Comparison of ENCODE assay signal across 8 mouse cellular contexts in the genomic region with DNA sequence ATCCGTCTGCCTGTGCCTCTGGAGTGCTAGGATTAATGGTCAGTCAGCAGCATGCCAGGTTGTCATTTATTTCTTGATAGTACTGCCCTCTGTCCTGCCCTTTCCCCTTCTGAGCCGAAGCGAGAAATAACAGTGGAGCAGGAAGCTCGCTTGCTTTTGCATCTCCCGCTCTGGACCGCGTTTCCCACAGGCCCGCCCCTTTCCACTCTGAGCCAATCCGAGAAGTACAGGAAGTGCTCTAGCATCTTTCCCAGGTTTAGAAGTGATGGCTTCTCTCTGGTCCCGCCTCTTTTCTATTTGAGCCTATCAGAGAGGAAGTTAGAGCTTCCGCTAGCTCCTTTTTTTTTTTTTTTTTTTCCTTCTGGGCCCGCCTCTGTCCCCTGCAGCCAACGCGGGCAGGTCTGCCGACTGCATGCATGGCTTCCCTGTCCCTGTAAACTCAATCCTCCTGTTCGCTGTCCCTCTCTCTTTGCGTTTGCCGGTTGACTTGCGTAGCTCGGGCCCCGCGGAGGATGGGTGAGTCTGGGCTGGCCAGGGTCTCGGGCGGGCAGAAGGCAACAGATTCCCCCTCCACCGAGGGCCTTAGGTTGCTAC. TPM values are rescaled to one million over a fixed set of nuclear protein-coding genes. Genes with fewer than 3 reads are reported as not detected.
DNase-seq lines count a peak whose midpoint lies in the region; ATAC-seq lines count a peak whose summit lies in the region.

No protein-coding gene starts in this region.

- DNase-seq in R1 (ENCODE audit: low read depth, low spot score): peak; percentile 100
- peak; percentile 92 to 94 for DNase-seq in cerebellum, postnatal 25 days
- DNase-seq in frontal cortex, postnatal 25 days (ENCODE audit: low spot score in 2 of 2): peak; percentile 74 to 84
- DNase-seq in hindbrain, embryonic 14.5 days (ENCODE audit: low spot score): peak; percentile 91
- DNase-seq in layer of hippocampus, postnatal 36 days: peak; percentile 89 to 90
- peak; percentile 99 for DNase-seq in lung, postnatal 36 days
- DNase-seq in retina, postnatal 1 day: peak; percentile 99
- peak; percentile 78 to 94 for DNase-seq in urinary bladder, adult 18-20 months (ENCODE audit: low spot score in 2 of 2)

- H3K27ac ChIP-seq in hindbrain, embryonic 14.5 days: peak overlapping the region; percentile 71

- WGBS in hindbrain, embryonic 14.5 days: 0% methylated on average over 25 of the region's 25 CpGs

- peaks cover 23% of the 10 kb centered on the region for H3K4me1 ChIP-seq in hindbrain, embryonic 14.5 days (replicated peaks; ENCODE audit: control insufficient read depth, insufficient read depth, low read length)

- no peaks in the 10 kb centered on the region for H3K9me3 ChIP-seq in hindbrain, embryonic 14.5 days (ENCODE audit: control insufficient read depth, low read length)

- peak overlapping the region; percentile 72 for H3K9ac ChIP-seq in hindbrain, embryonic 14.5 days

- H3K27me3 ChIP-seq in hindbrain, embryonic 14.5 days (ENCODE audit: control insufficient read depth, insufficient read depth, low read length): no peaks in the 10 kb centered on the region

- H3K4me3 ChIP-seq in hindbrain, embryonic 14.5 days (replicated peaks; ENCODE audit: low read length): peak overlapping the region; percentile 60

- peaks cover 25% of the 10 kb centered on the region for H3K36me3 ChIP-seq in hindbrain, embryonic 14.5 days (replicated peaks; ENCODE audit: control insufficient read depth, insufficient read depth)

- peak; percentile 96 for ATAC-seq in hindbrain, embryonic 14.5 days (ENCODE audit: low FRiP score)

- peak overlapping the region; percentile 71 for H3K4me2 ChIP-seq in hindbrain, embryonic 14.5 days (replicated peaks)

RNA-seq across cellular contexts. Expression of a gene that starts 1.4 kb away (rescaled TPM):
- polyA plus RNA-seq in hindbrain, embryonic 14.5 days (2014; fragmentation: Nextera tagmentation; extraction: Ambion mirVana): 20.8 and 27.2 TPM in 2 replicates
- total RNA-seq in layer of hippocampus, postnatal 36 days (2021): 10 to 100 TPM; 15.2 to 18.2 TPM

RNA-seq across cellular contexts. Expression of a gene that starts 1.4 kb away (rescaled TPM):
- 48.2 and 49.9 TPM in 2 replicates for polyA plus RNA-seq in hindbrain, embryonic 14.5 days (2014; fragmentation: Nextera tagmentation; extraction: Ambion mirVana)
- 10 to 100 TPM; 76.4 to 78.2 TPM for total RNA-seq in layer of hippocampus, postnatal 36 days (2021)

RNA-seq across cellular contexts. Expression of a gene that starts 39.9 kb away (rescaled TPM):
- 31.3 and 36.5 TPM in 2 replicates for polyA plus RNA-seq in hindbrain, embryonic 14.5 days (2014; fragmentation: Nextera tagmentation; extraction: Ambion mirVana)
- 10 to 100 TPM; 39.0 to 41.0 TPM for total RNA-seq in layer of hippocampus, postnatal 36 days (2021)

Comparison
In these comparisons a context has a peak if more than half of its experiments do, and no peak if none do; other contexts are left out.
1. Peak in every context shown above with its lines: DNase-seq, ATAC-seq, H3K4me3 ChIP-seq and H3K27ac ChIP-seq.